Mouse (Mus musculus) cerebellum, adult 9-11 months (tissue): ENCODE results near the gene Zfp994.
"Not testable (repeated sequence)": the region's sequence is repeated elsewhere in the genome, so short reads cannot be mapped to it uniquely, and the experiment has no call there.

Source experiments
- DNase-seq: peaks from one replicate; pipeline ENCODE4 v3.0.0; 2022

Gene Zfp994

DNA sequence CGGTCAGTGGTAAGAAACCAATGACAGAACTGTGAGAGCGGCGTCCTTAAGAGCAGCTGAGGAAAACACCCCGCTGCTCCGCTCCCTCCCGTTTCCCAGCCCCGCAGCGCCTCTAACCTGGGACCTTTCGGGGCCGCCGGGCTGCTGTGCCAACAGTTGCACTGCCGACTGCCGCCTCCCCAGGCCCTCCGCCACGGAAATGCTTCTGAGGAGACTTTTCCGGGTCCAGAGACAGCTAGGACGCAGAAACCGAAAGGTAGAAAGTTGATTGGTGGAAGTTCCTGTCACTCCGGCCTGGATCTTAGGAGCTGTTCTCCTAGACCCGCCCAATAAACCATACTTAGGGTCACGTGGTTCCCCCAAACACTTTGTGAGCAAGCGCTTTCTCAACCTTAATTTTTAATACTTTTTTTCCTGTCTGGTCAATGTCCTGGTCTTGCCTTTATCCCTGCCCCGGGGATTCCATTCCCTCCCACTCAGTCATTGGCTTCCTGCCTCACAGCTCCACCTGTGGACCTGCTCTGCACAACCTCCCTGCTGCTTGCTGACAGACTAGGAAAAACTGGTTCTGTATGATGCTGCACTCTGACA lies at the start of gene Zfp994:
TSS of gene Zfp994 (minus strand) at position 195 of the 591 bp plus-strand sequence.
- peak; percentile 95 for DNase-seq

DNA sequence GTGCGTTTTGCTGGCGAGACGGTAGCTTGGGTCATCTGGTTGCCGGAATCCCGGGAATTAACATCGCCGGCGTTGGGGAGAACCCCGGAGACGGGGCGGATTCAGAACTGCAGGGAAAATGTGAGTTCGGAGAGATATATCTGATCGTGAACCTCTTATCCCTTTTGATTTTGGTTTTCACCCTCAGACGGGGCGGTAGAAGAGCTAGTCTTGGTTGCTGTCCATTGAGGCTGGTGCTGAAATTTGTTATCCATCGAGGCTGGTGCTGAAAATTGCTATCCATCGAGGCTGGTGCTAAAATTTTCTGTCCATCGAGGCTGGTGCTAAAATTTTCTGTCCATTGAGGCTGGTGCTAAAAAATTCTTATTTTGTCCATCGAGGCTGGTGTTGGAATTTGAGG lies 5.3 kb upstream of the Zfp994 start:
- not testable (repeated sequence) for DNase-seq

DNA sequence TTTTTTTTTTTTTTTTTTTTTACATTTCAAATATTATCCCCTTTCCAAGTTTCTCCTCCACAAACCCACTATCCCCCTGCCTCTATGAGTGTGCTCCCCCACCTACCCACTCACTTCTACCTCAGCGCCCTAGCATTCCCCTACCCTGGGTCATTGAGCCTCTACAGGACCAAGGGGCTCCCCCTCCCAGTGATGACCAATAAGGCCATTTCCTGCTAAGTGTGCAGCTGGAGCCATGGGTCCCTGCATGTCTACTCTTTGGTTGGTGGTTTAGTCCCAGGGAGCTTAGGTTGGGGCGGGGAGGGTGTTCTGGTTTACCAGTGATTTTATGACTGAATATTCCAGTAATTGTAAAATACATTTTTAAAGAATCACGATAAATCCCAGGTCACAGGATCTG lies 401 bp downstream of the Zfp994 start:
- peak; percentile 38 for DNase-seq

DNA sequence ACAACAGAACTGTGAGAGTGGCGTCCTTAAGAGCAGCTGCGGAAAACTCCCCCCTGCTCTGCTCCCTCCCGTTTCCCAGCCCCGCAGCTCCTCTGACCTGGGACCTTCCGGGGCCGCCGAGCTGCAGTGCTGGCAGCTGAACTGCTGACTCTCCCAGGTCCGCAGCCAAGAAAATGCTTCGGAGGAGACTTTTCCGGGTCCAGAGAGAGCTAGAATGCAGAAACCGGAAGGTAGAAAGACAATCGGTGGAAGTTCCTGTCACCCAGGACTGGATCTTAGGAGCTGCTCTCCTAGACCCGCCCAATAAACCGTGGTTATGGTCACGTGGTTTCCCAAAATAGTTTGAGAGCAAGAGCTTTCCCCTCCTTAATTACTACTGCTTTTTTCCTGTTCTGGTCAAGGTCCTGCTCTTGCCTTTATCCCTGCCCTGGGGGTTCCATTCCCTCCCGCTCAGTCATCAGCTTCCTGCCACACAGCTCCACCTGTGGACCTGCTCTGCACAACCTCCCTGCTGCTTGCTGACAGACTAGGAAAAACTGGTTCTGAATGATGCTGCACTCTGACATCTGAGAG lies 59.6 kb downstream of the Zfp994 start, which contains the start of gene Zfp947:
TSS of gene Zfp947 (minus strand) at position 469 of the 573 bp plus-strand sequence.
- peak; percentile 62 for DNase-seq

DNA sequence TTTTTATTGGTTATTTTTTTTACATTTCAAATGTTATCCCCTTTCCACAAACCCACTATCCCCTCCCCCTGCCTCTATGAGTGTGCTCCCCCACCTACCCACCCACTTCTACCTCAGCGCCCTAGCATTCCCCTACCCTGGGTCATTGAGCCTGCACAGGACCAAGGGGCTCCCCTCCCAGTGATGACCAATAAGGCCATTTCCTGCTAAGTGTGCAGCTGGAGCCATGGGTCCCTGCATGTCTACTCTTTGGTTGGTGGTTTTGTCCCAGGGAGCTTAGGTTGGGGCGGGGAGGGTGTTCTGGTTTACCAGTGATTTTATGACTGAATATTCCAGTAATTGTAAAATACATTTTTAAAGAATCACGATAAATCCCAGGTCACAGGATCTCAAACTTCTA lies 60.1 kb downstream of the Zfp994 start:
- peak; percentile 13 for DNase-seq

DNA sequence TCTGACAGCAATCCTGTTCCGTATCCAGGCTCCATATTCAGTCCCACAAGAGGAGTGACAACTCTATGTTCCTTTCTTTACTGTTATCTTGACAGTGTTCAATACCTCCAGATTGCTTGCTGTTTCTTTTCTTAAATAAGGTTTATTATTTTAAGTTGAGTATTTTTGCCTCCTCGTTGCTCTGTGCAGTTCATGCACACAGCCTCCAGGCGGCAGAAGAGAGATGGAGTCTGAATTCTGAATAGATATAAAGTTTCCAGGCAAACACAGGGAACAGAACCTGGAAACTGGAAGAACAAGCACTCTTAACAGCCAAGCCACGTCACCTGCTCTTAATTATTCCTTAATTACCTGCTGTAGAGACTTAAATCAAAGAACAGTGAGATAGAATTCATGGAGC lies 71.5 kb downstream of the Zfp994 start:
- DNase-seq, result not testable (repeated sequence)
